Mouse (Mus musculus): ENCODE results near the gene Chst4. TPM values are rescaled to one million over a fixed set of nuclear protein-coding genes. Genes with fewer than 3 reads are reported as not detected.
"Not testable (repeated sequence)": the region's sequence is repeated elsewhere in the genome, so short reads cannot be mapped to it uniquely, and the experiment has no call there.

The Chst4 gene
- polyA plus RNA-seq, 1 experiment: not detected

DNA sequence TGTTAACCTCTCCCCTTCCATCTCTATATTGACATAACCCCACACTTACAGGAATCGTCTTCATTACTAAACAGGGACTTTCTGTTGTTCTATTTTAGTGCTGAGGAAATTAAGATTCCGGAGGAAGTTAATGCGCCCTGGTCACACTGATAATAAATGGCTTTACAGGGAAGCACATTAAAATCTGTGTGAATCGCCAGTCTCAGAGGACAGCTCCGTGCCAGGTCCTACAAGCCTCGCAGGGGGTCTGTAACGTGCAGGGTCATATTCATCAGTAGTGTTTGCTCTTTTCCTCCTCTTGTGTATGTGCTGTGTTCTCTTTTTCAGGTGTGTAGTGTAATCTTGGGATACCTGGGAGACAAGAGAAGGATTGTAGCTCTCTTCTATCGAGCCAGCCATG, 18.7 kb upstream of the Chst4 start:
- TF ChIP-seq POLR2A (IDR thresholded peaks at IDR 0.05; ENCODE audit: borderline replicate concordance, low read depth, low read length) (no peak), CTCF (IDR thresholded peaks at IDR 0.05; ENCODE audit: low read depth, low read length) (no peak)
- Histone ChIP-seq H3K4me1 (ENCODE audit: control insufficient read depth, insufficient read depth, low read length) (no peaks in the 10 kb centered on the region), H3K27ac (ENCODE audit: insufficient read depth, low read depth, low read length) (no peak overlapping the region), H3K4me3 (ENCODE audit: insufficient read depth, low read length) (no peak overlapping the region)

DNA sequence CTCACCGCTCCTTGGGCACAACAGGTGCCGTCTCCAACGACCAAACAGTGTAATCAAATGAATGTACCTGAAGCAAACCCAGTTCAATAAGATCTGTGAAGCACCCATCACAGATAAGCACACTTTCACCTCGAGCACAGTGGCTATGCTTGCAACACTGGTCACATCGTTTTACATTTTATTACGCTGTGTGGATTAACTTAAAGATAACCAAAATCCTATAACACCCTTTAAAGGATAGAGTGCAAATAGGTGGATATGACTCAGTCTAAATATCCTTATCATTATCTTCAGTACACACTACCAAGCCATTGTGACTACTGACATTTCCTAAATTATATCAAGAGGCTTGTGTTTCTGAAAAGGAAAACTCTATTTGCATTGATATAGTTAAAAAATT, 11.7 kb upstream of the Chst4 start:
- Histone ChIP-seq H3K27ac (ENCODE audit: insufficient read depth, low read depth, low read length) (no peak overlapping the region), H3K4me1 (ENCODE audit: control insufficient read depth, insufficient read depth, low read length) (no peaks in the 10 kb centered on the region), H3K4me3 (ENCODE audit: insufficient read depth, low read length) (no peak overlapping the region)
- TF ChIP-seq POLR2A (IDR thresholded peaks at IDR 0.05; ENCODE audit: borderline replicate concordance, low read depth, low read length): no peak
- TF ChIP-seq CTCF (IDR thresholded peaks at IDR 0.05; ENCODE audit: low read depth, low read length): no peak

DNA sequence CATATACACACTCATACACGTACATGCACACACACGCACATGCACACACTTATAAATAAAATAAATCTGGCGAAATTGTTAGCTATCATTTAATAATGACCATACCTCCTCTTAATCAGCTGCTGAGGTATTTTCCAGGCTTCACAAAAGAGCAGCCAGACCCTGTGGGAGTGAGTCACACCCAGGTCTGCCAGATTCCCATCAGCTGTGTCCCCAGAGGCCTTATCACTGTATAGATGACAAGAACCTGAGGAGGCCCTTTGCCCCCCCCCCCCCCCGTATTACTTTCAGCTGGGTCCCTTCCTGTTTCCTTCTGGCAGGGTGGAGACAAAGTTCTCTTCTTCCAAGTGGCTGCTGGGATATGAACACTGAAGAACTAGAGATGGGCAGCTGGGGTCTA, 969 bp upstream of the Chst4 start:
- Histone ChIP-seq H3K4me3 (ENCODE audit: insufficient read depth, low read length) (no peak overlapping the region), H3K4me1 (ENCODE audit: control insufficient read depth, insufficient read depth, low read length) (no peaks in the 10 kb centered on the region), H3K27ac (ENCODE audit: insufficient read depth, low read depth, low read length) (no peak overlapping the region)
- no peak for TF ChIP-seq POLR2A (IDR thresholded peaks at IDR 0.05; ENCODE audit: borderline replicate concordance, low read depth, low read length)
- no peak for TF ChIP-seq CTCF (IDR thresholded peaks at IDR 0.05; ENCODE audit: low read depth, low read length)

DNA sequence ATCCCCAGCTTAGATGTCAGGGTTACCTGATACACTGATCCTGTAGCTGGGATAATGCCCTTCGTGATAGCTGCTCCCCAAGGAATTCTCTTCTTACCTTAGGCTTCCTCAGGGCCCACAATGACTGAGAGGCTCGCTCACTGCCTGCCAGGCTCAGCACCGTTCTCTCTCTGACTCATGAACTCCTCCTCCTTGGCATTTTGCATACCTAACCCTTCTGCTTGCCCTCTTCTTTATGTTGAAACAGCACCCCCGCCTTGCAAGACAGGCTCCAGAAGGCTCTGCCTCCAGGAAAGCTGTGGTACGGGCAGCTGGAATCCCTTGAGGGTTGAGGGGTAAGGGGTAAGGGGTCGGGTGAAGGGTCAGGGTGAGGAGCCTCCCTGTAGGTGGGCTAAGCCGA, 324 bp downstream of the Chst4 start:
- TF ChIP-seq CTCF (IDR thresholded peaks at IDR 0.05; ENCODE audit: low read depth, low read length) (no peak), POLR2A (IDR thresholded peaks at IDR 0.05; ENCODE audit: borderline replicate concordance, low read depth, low read length) (no peak)
- H3K27ac ChIP-seq (ENCODE audit: insufficient read depth, low read depth, low read length): no peak overlapping the region

DNA sequence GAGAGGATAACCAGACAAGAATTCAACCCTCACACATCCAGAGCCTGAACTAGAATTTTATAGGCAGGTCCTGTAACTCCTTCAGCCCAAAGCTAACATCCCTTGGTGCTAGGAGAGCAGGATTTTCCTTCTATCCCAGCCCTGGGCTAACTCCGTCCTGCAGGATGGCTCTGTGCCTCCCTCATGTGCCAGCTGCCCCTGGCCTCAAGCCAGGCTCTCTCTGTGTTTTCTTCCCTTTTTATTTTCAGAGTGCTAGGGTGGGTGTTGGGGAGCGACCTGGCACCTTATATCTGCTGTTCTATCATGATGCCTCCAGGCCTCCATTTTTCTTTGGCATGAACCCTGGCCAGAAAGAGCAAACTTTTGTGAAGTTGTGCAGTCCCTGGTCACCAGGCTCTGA, 3.4 kb downstream of the Chst4 start:
- H3K4me3 ChIP-seq (ENCODE audit: insufficient read depth, low read length): no peak overlapping the region
- no peak overlapping the region for H3K27ac ChIP-seq (ENCODE audit: insufficient read depth, low read depth, low read length)
- TF ChIP-seq CTCF (IDR thresholded peaks at IDR 0.05; ENCODE audit: low read depth, low read length) (no peak), POLR2A (IDR thresholded peaks at IDR 0.05; ENCODE audit: borderline replicate concordance, low read depth, low read length) (no peak)
- no peaks in the 10 kb centered on the region for H3K4me1 ChIP-seq (ENCODE audit: control insufficient read depth, insufficient read depth, low read length)

More for the DNA sequence above, 324 bp downstream of the Chst4 start:
- H3K4me1 ChIP-seq (ENCODE audit: control insufficient read depth, insufficient read depth, low read length): no peaks in the 10 kb centered on the region
- H3K4me3 ChIP-seq (ENCODE audit: insufficient read depth, low read length): no peak overlapping the region

DNA sequence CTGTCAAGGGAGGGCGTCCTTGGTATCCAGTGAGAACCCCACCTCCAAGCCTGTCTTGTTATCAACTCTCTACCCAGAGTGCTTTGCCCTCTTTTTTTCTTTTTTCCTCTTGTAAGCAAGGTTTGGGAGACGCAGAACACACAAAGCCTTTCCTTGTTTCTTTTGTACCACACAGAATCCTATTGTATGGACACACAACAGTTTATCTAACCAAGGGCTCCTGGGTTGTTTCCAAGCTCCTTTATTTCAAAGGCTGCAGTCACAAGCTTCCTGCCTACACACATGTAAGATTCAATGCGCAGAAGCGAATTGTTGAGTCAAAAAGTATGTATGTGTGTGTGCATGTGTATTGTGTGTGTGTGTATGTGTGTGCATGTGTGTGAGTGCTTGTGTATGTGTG, 5.2 kb downstream of the Chst4 start:
- Histone ChIP-seq H3K27ac (ENCODE audit: insufficient read depth, low read depth, low read length) (no peak overlapping the region), H3K4me1 (ENCODE audit: control insufficient read depth, insufficient read depth, low read length) (no peaks in the 10 kb centered on the region), H3K4me3 (ENCODE audit: insufficient read depth, low read length) (no peak overlapping the region)
- TF ChIP-seq POLR2A (IDR thresholded peaks at IDR 0.05; ENCODE audit: borderline replicate concordance, low read depth, low read length) (no peak), CTCF (IDR thresholded peaks at IDR 0.05; ENCODE audit: low read depth, low read length) (no peak)

DNA sequence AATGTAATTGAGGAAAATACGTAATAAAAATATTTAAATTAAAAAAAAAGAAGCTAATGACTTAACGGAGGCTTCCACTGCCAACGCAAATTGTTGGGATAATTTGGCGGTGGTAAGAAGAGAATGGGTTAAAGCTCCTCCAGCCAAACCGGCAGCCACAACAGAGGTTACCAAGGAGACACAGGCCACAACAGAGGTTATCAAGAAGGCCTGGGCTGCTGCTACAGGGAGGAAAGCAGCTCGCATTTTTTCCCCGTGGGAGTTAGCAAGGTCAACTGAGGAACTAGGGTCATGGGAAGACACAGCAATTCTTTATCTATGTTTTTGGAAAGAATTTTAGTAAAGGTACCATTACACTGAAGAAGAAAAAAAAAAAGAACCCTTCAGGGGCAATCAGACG, 5.8 kb downstream of the Chst4 start:
- not testable (repeated sequence) for H3K27ac ChIP-seq (ENCODE audit: insufficient read depth, low read depth, low read length); H3K4me1 ChIP-seq (ENCODE audit: control insufficient read depth, insufficient read depth, low read length); H3K4me3 ChIP-seq (ENCODE audit: insufficient read depth, low read length)

DNA sequence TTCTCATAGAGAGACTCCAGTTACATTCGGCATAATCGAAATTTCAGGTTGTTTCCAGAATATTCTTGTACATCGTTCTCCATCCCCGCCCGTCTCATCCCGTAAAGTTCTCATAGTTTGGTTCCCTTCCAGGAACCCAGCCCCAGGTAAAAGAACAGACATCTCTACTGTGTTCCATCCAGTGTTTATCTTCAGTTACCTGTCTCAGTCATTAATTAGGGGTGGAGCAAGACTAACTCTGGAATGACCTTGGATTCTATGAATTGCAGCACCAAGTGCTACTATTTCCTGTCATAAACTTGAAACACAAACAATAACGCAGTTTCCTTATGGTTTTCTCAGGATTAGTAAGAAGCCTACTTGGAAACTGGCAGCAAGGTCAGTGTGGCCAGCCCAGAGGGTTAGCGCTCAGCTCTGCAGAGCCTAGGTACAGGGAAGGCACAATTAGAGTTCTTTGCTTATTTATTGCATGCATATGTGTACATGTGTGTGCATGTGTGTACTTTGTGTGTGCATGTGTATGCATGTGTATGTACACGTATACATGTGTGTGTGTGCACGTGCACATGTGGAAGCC, 16.7 kb downstream of the Chst4 start:
- TF ChIP-seq POLR2A (IDR thresholded peaks at IDR 0.05; ENCODE audit: borderline replicate concordance, low read depth, low read length): no peak
- Histone ChIP-seq H3K4me3 (ENCODE audit: insufficient read depth, low read length) (no peak overlapping the region), H3K27ac (ENCODE audit: insufficient read depth, low read depth, low read length) (no peak overlapping the region), H3K4me1 (ENCODE audit: control insufficient read depth, insufficient read depth, low read length) (no peaks in the 10 kb centered on the region)

DNA sequence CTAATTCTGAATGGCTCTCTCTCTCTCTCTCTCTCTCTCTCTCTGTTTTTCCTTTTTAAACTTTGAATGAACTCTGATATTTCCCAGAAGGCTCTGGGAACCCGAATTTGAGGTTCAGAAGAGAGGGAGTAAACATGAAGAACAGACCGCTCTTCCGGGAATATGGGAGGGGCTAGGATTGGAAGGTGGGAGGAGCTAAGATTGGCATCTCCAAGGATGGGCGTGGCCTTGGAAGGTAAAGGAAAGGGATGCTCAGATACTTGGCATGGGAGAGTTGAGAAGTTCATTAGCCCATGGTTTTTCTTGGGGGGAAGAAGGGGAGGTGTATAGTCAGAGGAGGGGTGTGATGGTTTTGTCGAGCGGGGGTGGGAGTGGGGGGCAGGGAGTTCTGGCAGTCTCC, 17.5 kb downstream of the Chst4 start:
- Histone ChIP-seq H3K4me1 (ENCODE audit: control insufficient read depth, insufficient read depth, low read length) (no peaks in the 10 kb centered on the region), H3K27ac (ENCODE audit: insufficient read depth, low read depth, low read length) (no peak overlapping the region), H3K4me3 (ENCODE audit: insufficient read depth, low read length) (no peak overlapping the region)
- TF ChIP-seq CTCF (IDR thresholded peaks at IDR 0.05; ENCODE audit: low read depth, low read length): no peak
- TF ChIP-seq POLR2A (IDR thresholded peaks at IDR 0.05; ENCODE audit: borderline replicate concordance, low read depth, low read length): no peak

DNA sequence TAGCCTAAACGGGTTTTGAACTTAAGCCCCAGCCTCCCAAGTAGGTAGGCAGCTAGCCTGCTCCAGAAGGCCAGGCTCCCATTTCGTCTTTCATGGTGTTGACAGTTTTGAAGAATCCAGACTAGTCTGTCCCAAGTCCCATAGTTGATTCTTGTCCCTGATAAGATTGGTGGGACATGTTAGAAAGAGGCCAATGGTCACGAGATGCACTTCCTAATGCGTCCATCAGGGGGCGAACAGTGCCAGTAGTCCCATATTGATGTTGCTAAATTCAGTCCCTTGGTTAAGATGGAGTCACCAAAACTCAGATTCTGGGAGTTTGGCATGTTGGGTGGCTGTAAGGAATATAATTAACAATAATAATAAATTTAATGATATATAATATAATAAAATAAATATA, 28.7 kb downstream of the Chst4 start:
- H3K4me3 ChIP-seq (ENCODE audit: insufficient read depth, low read length): no peak overlapping the region
- no peaks in the 10 kb centered on the region for H3K4me1 ChIP-seq (ENCODE audit: control insufficient read depth, insufficient read depth, low read length)
- TF ChIP-seq POLR2A (IDR thresholded peaks at IDR 0.05; ENCODE audit: borderline replicate concordance, low read depth, low read length): no peak
- TF ChIP-seq CTCF (IDR thresholded peaks at IDR 0.05; ENCODE audit: low read depth, low read length): no peak
- no peak overlapping the region for H3K27ac ChIP-seq (ENCODE audit: insufficient read depth, low read depth, low read length)

DNA sequence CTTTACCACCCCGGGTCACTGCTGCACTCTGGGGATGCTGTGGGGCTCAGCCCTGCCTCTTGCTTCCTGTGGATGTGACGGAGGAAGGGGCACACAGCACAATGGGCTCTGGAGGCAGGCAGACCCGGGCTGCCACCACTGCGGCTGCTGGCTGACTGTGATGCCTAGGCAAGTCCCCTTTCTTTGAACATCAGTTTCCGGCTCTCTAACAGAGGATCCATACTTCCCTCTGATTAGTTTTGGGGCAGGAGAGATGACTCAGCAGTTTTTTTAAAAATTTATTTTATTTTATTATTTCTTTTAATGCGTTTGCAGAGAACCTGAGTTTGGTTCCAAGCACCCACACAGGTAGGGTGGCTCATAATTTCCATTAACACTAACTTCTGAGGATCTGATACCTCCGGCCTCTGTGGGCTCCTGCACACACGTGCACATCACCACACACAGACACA, 30.5 kb downstream of the Chst4 start:
- H3K27ac ChIP-seq (ENCODE audit: insufficient read depth, low read depth, low read length): no peak overlapping the region
- H3K4me3 ChIP-seq (ENCODE audit: insufficient read depth, low read length): no peak overlapping the region

More for the DNA sequence above, 30.5 kb downstream of the Chst4 start:
- TF ChIP-seq POLR2A (IDR thresholded peaks at IDR 0.05; ENCODE audit: borderline replicate concordance, low read depth, low read length) (no peak), CTCF (IDR thresholded peaks at IDR 0.05; ENCODE audit: low read depth, low read length) (no peak)
- H3K4me1 ChIP-seq (ENCODE audit: control insufficient read depth, insufficient read depth, low read length): no peaks in the 10 kb centered on the region
